Mouse (Mus musculus) ES-Bruce4 (cell line): ENCODE results near the gene Dnmt3a. TPM values are rescaled to one million over a fixed set of nuclear protein-coding genes. Genes with fewer than 3 reads are reported as not detected.

Experiments used
- H3K27ac ChIP-seq: 2 replicates; pipeline ENCODE4 v1.5.1; 2012; ENCODE audit warnings: low read length, inconsistent platforms; ENCODE audit not compliant: insufficient read depth
- H3K27me3 ChIP-seq: 2 replicates; pipeline ENCODE4 v1.6.1; 2012; ENCODE audit warnings: mild to moderate bottlenecking, low read length, inconsistent platforms; ENCODE audit not compliant: control insufficient read depth, poor library complexity, insufficient read depth, severe bottlenecking
- H3K36me3 ChIP-seq: 2 replicates; pipeline ENCODE4 v1.6.1; 2012; ENCODE audit warnings: inconsistent platforms, mild to moderate bottlenecking, low read length, moderate library complexity; ENCODE audit not compliant: control insufficient read depth, poor library complexity, insufficient read depth, severe bottlenecking
- H3K4me1 ChIP-seq: one replicate; pipeline ENCODE4 v1.8.1; 2011; ENCODE audit warnings: low read length; ENCODE audit not compliant: control insufficient read depth, insufficient read depth
- H3K4me3 ChIP-seq: 2 replicates; pipeline ENCODE4 v1.5.1; 2011; ENCODE audit warnings: low read depth, mild to moderate bottlenecking, low read length
- H3K9ac ChIP-seq: 2 replicates; pipeline ENCODE4 v1.6.1; 2012; ENCODE audit warnings: low read depth, mild to moderate bottlenecking, inconsistent platforms; ENCODE audit not compliant: poor library complexity, severe bottlenecking
- H3K9me3 ChIP-seq: replicated peaks from 2 replicates; pipeline ENCODE4 v1.6.1; 2012; ENCODE audit warnings: mild to moderate bottlenecking, low read length, inconsistent platforms; ENCODE audit not compliant: control insufficient read depth, poor library complexity, insufficient read depth, severe bottlenecking
- CTCF ChIP-seq: IDR thresholded peaks from one replicate; pipeline ENCODE4 v1.8.1; 2011; ENCODE audit warnings: low read depth, low read length
- EP300 ChIP-seq: IDR thresholded peaks from 2 replicates; pipeline ENCODE4 v1.6.1; 2011; ENCODE audit warnings: low read depth, low read length; ENCODE audit not compliant: insufficient read depth
- POLR2A ChIP-seq: IDR thresholded peaks from one replicate; pipeline ENCODE4 v1.8.1; 2011; ENCODE audit warnings: low read length; ENCODE audit not compliant: insufficient read depth
- polyA plus RNA-seq: library from polyadenylated mRNA; stranded (reverse); fragments of >200 nt; gene quantifications from 2 replicates; pipeline ENCODE4 v1.2.4, GENCODE M21; 2011; ENCODE audit warnings: low read depth; ENCODE audit not compliant: missing spikeins, insufficient read depth, insufficient read length

Dnmt3a gene
- polyA plus RNA-seq, 1 experiment, result 31.9 TPM

DNA sequence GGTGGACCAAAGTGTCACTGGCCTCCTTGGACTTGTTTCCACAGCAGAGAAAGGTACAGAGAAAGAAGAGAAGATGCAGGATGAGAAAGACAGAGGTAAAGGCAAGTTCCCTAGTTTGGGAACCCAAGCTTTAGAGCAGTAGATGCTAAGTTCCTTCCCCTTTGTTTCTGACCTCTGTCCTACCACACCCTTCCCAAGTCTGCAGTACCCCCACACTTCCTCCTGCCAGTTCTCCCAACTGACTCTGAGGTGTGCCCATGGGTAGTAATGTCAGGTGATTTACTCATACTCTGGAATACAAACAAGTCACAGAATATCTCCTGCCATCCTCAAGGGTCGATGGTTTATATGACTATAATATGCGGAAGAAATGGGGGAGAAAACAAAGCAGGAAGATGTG, 29.8 kb upstream of the Dnmt3a start:
- H3K9me3 ChIP-seq, result no peaks in the 10 kb centered on the region
- no peaks in the 10 kb centered on the region for H3K4me1 ChIP-seq
- no peak overlapping the region for H3K4me3 ChIP-seq
- H3K9ac ChIP-seq, result no peak overlapping the region
- no peak overlapping the region for H3K27ac ChIP-seq
- TF ChIP-seq EP300, result no peak
- TF ChIP-seq CTCF, result no peak
- no peak for TF ChIP-seq POLR2A
- H3K27me3 ChIP-seq, result no peaks in the 10 kb centered on the region
- H3K36me3 ChIP-seq, result no peaks in the 10 kb centered on the region

DNA sequence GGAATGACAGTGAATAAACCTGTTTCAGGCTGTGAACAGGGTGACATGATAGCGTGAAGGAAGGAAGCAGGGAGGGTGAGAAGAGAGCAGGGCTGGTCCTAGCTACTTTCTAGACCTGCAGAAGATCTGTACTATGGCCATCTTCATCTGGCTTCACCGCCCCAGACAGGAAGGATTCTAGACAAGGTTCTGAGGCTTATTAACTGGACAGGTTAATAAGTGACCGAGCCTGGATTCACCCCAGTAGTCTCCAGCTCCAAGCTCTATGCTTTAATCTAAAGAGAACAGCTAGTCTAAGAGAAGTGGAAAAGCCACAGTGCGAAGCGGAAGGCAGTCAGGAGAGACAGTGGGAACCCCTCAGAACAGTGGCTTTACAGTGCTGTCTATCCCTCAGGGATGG, 28.1 kb upstream of the Dnmt3a start:
- no peak for TF ChIP-seq EP300
- TF ChIP-seq CTCF, result no peak
- TF ChIP-seq POLR2A, result no peak
- no peaks in the 10 kb centered on the region for H3K36me3 ChIP-seq
- H3K4me3 ChIP-seq, result no peak overlapping the region
- H3K9me3 ChIP-seq, result no peaks in the 10 kb centered on the region
- H3K27me3 ChIP-seq, result no peaks in the 10 kb centered on the region
- no peak overlapping the region for H3K27ac ChIP-seq
- H3K4me1 ChIP-seq, result no peaks in the 10 kb centered on the region
- H3K9ac ChIP-seq, result no peak overlapping the region

DNA sequence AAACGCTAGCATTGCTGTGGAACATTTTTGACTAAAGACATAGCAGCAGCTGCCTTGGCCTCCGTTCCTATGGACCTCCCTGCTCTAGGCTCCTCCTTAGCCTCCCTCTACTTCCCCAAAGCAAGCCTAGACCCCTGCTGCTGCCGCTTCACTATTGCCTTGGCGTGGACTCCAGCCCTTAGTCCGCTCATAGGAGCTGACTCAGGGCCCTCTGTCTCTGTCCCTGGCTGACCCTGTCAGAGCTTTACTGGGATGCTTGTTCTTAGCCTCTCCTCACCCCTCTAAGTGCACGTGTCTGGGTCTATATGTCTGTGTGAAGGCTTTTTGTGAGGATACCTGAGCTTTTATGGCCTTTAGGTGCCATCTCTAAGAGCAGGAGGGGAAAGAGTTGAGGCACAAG, 27.5 kb upstream of the Dnmt3a start:
- no peak for TF ChIP-seq CTCF
- TF ChIP-seq EP300, result no peak
- no peak for TF ChIP-seq POLR2A
- Histone ChIP-seq H3K9me3 (no peaks in the 10 kb centered on the region), H3K27me3 (no peaks in the 10 kb centered on the region)

DNA sequence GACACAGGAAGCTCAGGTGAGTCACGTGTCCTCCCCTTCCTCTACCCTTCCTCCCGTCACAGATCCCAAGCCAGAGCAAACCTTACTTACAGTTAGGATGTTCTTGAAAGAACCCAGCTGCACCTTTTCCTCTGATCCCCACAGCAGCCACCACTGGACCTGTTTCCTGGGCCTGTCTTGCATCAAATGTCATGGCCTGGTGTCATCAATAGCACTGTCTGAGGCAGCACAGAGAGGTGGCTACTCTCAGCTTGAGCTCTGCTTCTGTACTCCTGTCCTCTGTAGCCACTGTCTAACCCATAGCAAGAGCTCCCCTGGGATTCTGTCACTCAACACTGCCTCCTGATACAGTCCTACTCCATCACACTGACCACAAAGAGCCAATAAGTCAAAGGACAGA, 26.2 kb upstream of the Dnmt3a start:
- H3K4me1 ChIP-seq, result no peaks in the 10 kb centered on the region
- TF ChIP-seq EP300, result no peak
- no peak for TF ChIP-seq CTCF
- TF ChIP-seq POLR2A, result no peak
- no peaks in the 10 kb centered on the region for H3K9me3 ChIP-seq
- no peaks in the 10 kb centered on the region for H3K27me3 ChIP-seq
- no peak overlapping the region for H3K4me3 ChIP-seq
- H3K36me3 ChIP-seq, result no peaks in the 10 kb centered on the region
- no peak overlapping the region for H3K27ac ChIP-seq
- H3K9ac ChIP-seq, result no peak overlapping the region

More for the DNA sequence above, 27.5 kb upstream of the Dnmt3a start:
- H3K9ac ChIP-seq, result no peak overlapping the region
- H3K27ac ChIP-seq, result no peak overlapping the region
- no peaks in the 10 kb centered on the region for H3K36me3 ChIP-seq
- no peak overlapping the region for H3K4me3 ChIP-seq
- no peaks in the 10 kb centered on the region for H3K4me1 ChIP-seq

DNA sequence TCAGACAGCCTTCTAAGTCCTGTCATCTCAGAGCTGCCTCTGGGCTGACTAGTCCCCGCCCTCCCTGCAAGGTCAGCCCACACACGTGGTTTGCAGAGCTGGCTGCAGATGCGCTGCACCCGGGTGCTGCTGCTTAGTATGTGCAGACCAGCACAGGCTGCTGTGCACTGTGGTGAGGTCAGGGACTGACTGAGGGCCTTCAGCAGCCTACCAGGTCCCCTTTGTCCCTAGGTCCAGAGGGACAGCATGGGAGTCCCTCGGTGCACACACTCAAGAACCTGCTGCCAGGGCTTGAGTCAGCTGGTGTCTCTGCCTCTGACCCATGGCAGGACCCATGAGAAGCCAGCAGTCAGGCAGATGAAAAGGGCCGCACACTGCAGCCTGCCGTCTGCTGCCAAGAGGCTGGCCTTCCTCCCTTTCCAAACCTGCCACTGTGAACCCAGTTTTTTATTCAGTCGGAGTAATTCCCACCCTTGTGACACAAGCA, 25.4 kb upstream of the Dnmt3a start:
- no peaks in the 10 kb centered on the region for H3K27me3 ChIP-seq
- H3K36me3 ChIP-seq, result no peaks in the 10 kb centered on the region
- no peaks in the 10 kb centered on the region for H3K9me3 ChIP-seq
- H3K4me1 ChIP-seq, result no peaks in the 10 kb centered on the region
- TF ChIP-seq POLR2A (no peak), EP300 (no peak), CTCF (no peak)
- peak overlapping the region; percentile 68 for H3K27ac ChIP-seq
- no peak overlapping the region for H3K4me3 ChIP-seq
- no peak overlapping the region for H3K9ac ChIP-seq

DNA sequence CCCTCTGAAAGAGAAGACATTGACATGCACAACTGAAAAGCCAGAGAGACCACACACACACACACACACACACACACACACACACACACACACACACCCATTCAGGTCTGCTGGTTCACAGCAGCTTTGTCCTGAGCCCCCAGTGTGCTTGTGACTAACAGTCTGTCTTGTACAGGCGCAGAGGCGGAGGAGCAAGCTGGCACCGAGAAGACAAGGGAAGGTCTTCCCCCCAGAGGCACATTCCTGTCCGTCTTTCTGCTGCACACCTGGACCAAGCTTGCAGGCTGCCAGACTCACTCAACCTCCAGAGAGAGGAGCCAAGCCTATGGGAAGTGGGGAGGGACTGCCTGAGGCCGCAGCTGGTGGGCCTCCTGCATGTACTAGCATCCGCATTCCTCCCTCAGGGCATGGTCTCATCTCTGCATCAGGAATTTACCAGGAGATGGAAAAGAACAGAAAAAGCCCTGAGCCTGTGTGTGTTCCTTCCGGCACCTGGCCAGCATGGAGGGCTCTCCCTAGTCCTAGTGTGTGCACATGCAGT, 24.8 kb upstream of the Dnmt3a start:
- no peak overlapping the region for H3K4me3 ChIP-seq
- no peaks in the 10 kb centered on the region for H3K4me1 ChIP-seq
- H3K27me3 ChIP-seq, result no peaks in the 10 kb centered on the region
- H3K9me3 ChIP-seq, result no peaks in the 10 kb centered on the region
- no peaks in the 10 kb centered on the region for H3K36me3 ChIP-seq
- H3K27ac ChIP-seq, result peak overlapping the region; percentile 68
- TF ChIP-seq EP300, result peak; percentile 79; the same call in 1 of the 2 replicates
- no peak for TF ChIP-seq POLR2A
- H3K9ac ChIP-seq, result no peak overlapping the region

DNA sequence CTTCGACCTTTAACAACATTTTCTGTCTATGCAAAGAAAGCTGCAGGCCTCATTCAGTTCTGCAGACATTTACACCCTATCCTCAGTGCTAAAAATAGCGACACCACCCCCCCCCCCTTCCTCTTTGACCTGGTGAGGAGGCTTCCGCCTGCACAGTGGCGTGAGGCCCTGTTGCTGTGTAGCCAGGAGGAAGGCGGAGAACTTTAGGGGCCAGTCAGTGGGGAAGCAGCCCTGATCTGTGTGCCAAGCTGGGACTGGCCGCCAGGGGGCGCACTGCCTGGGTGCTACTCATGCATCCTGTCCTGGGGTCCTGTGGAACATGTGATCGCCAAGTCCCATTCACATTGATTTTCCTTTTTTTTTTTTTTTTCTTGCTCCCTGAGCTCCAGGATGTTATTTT, 24.3 kb upstream of the Dnmt3a start:
- H3K27ac ChIP-seq, result peak overlapping the region; percentile 68
- H3K9ac ChIP-seq, result no peak overlapping the region
- no peak overlapping the region for H3K4me3 ChIP-seq
- no peaks in the 10 kb centered on the region for H3K9me3 ChIP-seq
- no peaks in the 10 kb centered on the region for H3K36me3 ChIP-seq
- H3K27me3 ChIP-seq, result no peaks in the 10 kb centered on the region
- no peaks in the 10 kb centered on the region for H3K4me1 ChIP-seq
- TF ChIP-seq POLR2A, result no peak
- TF ChIP-seq EP300, result peak; percentile 53; the same call in 1 of the 2 replicates
- peak; percentile 99 for TF ChIP-seq CTCF
